Mouse (Mus musculus): ENCODE measurements around the gene Cog6. TPM values are rescaled to one million over a fixed set of nuclear protein-coding genes. Genes with fewer than 3 reads are reported as not detected.

Gene Cog6
- polyA plus RNA-seq, 1 experiment from 2014 or later: 13.0 TPM

- Histone ChIP-seq H3K27me3 (ENCODE audit: control insufficient read depth, insufficient read depth, low read depth, low read length) (no peaks in the 10 kb centered on the region), H3K9me3 (replicated peaks; ENCODE audit: control insufficient read depth, low read length) (no peaks in the 10 kb centered on the region), H3K4me2 (ENCODE audit: low read depth, low read length) (no peak overlapping the region), H3K4me3 (ENCODE audit: low read depth, low read length) (no peak overlapping the region), H3K36me3 (ENCODE audit: control insufficient read depth, insufficient read depth) (peaks cover 12% of the 10 kb centered on the region; the same call in 1 of the 2 replicates), H3K4me1 (ENCODE audit: control insufficient read depth, low read depth, low read length) (no peaks in the 10 kb centered on the region), H3K27ac (ENCODE audit: low read length) (no peak overlapping the region), H3K9ac (ENCODE audit: low read depth, low read length) (no peak overlapping the region)
- 76% methylated on average over 2 of the region's 2 CpGs for WGBS (ENCODE audit: insufficient replicate concordance)
- no peak for ATAC-seq (ENCODE audit: low read depth)
Observed at GRCm38 (mm10) chr3:53004406-53005114, 12.5 kb downstream of the Cog6 start.

- Histone ChIP-seq H3K4me3 (ENCODE audit: low read depth, low read length) (no peak overlapping the region), H3K27me3 (ENCODE audit: control insufficient read depth, insufficient read depth, low read depth, low read length) (no peaks in the 10 kb centered on the region), H3K4me2 (ENCODE audit: low read depth, low read length) (no peak overlapping the region), H3K36me3 (ENCODE audit: control insufficient read depth, insufficient read depth) (peaks cover 7% of the 10 kb centered on the region; the same call in 1 of the 2 replicates), H3K9me3 (replicated peaks; ENCODE audit: control insufficient read depth, low read length) (no peaks in the 10 kb centered on the region), H3K27ac (ENCODE audit: low read length) (no peak overlapping the region), H3K4me1 (ENCODE audit: control insufficient read depth, low read depth, low read length) (no peaks in the 10 kb centered on the region), H3K9ac (ENCODE audit: low read depth, low read length) (no peak overlapping the region)
- 64% methylated on average over 6 of the region's 6 CpGs for WGBS (ENCODE audit: insufficient replicate concordance)
- ATAC-seq (ENCODE audit: low read depth): no peak
Observed at GRCm38 (mm10) chr3:53002076-53002475, 15.0 kb downstream of the Cog6 start.

GRCm38 (mm10) chr3:52999996-53000395, 17.0 kb downstream of the Cog6 start:
- Histone ChIP-seq H3K4me1 (ENCODE audit: control insufficient read depth, low read depth, low read length) (no peaks in the 10 kb centered on the region), H3K4me2 (ENCODE audit: low read depth, low read length) (no peak overlapping the region), H3K36me3 (ENCODE audit: control insufficient read depth, insufficient read depth) (peaks cover 7% of the 10 kb centered on the region), H3K27ac (ENCODE audit: low read length) (no peak overlapping the region), H3K27me3 (ENCODE audit: control insufficient read depth, insufficient read depth, low read depth, low read length) (no peaks in the 10 kb centered on the region), H3K4me3 (ENCODE audit: low read depth, low read length) (no peak overlapping the region), H3K9me3 (replicated peaks; ENCODE audit: control insufficient read depth, low read length) (no peaks in the 10 kb centered on the region), H3K9ac (ENCODE audit: low read depth, low read length) (no peak overlapping the region)
- no peak for ATAC-seq (ENCODE audit: low read depth)
- 77% methylated on average over 3 of the region's 3 CpGs for WGBS (ENCODE audit: insufficient replicate concordance)

GRCm38 (mm10) chr3:52999016-52999744, 17.9 kb downstream of the Cog6 start:
- H3K9me3 ChIP-seq (replicated peaks; ENCODE audit: control insufficient read depth, low read length): no peaks in the 10 kb centered on the region
- H3K27ac ChIP-seq (ENCODE audit: low read length): no peak overlapping the region
- no peaks in the 10 kb centered on the region for H3K4me1 ChIP-seq (ENCODE audit: control insufficient read depth, low read depth, low read length)
- WGBS (ENCODE audit: insufficient replicate concordance): 66% methylated on average over 15 of the region's 15 CpGs
- no peaks in the 10 kb centered on the region for H3K27me3 ChIP-seq (ENCODE audit: control insufficient read depth, insufficient read depth, low read depth, low read length)
- H3K9ac ChIP-seq (ENCODE audit: low read depth, low read length): no peak overlapping the region
- no peak overlapping the region for H3K4me3 ChIP-seq (ENCODE audit: low read depth, low read length)
- no peak for ATAC-seq (ENCODE audit: low read depth)
- peaks cover 7% of the 10 kb centered on the region for H3K36me3 ChIP-seq (ENCODE audit: control insufficient read depth, insufficient read depth)
- H3K4me2 ChIP-seq (ENCODE audit: low read depth, low read length): no peak overlapping the region

DNA sequence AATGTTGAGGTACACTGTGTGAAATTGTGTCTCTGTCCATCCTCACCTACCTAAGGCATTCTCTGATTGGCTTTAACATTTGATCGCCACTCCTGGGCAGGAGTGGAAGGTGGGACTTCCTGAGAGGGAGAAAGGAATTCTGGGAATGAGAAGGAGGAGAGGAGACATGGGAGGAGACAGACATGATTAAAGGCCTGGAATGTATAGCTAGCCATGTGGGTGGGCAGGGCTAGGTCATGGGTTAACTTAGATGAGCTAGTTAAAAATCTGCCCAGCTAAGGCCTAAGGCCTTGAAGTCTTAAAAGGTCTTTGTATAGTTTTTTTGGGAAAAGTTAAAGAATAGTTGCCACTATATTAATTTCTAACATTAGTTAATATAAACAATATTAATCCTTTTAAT, 19.7 kb downstream of the Cog6 start:
- H3K27me3 ChIP-seq (ENCODE audit: control insufficient read depth, insufficient read depth, low read depth, low read length): no peaks in the 10 kb centered on the region
- no peak for ATAC-seq (ENCODE audit: low read depth)
- peaks cover 7% of the 10 kb centered on the region for H3K36me3 ChIP-seq (ENCODE audit: control insufficient read depth, insufficient read depth)
- 69% methylated on average over 1 of the region's 1 CpGs for WGBS (ENCODE audit: insufficient replicate concordance)
- no peaks in the 10 kb centered on the region for H3K9me3 ChIP-seq (replicated peaks; ENCODE audit: control insufficient read depth, low read length)
- H3K4me2 ChIP-seq (ENCODE audit: low read depth, low read length): no peak overlapping the region
- H3K4me3 ChIP-seq (ENCODE audit: low read depth, low read length): no peak overlapping the region
- H3K27ac ChIP-seq (ENCODE audit: low read length): no peak overlapping the region
- H3K9ac ChIP-seq (ENCODE audit: low read depth, low read length): no peak overlapping the region
- no peaks in the 10 kb centered on the region for H3K4me1 ChIP-seq (ENCODE audit: control insufficient read depth, low read depth, low read length)

GRCm38 (mm10) chr3:52996635-52997034, 20.4 kb downstream of the Cog6 start:
- H3K9me3 ChIP-seq (replicated peaks; ENCODE audit: control insufficient read depth, low read length): no peaks in the 10 kb centered on the region
- H3K4me1 ChIP-seq (ENCODE audit: control insufficient read depth, low read depth, low read length): no peaks in the 10 kb centered on the region
- H3K4me2 ChIP-seq (ENCODE audit: low read depth, low read length): no peak overlapping the region
- H3K27ac ChIP-seq (ENCODE audit: low read length): no peak overlapping the region
- H3K27me3 ChIP-seq (ENCODE audit: control insufficient read depth, insufficient read depth, low read depth, low read length): no peaks in the 10 kb centered on the region
- peaks cover 3% of the 10 kb centered on the region for H3K36me3 ChIP-seq (ENCODE audit: control insufficient read depth, insufficient read depth)
- no peak overlapping the region for H3K4me3 ChIP-seq (ENCODE audit: low read depth, low read length)
- ATAC-seq (ENCODE audit: low read depth): no peak
- WGBS (ENCODE audit: insufficient replicate concordance): 78% methylated on average over 5 of the region's 5 CpGs
- H3K9ac ChIP-seq (ENCODE audit: low read depth, low read length): no peak overlapping the region

GRCm38 (mm10) chr3:52994666-52995065, 22.4 kb downstream of the Cog6 start:
- no peak for ATAC-seq (ENCODE audit: low read depth)
- no peak overlapping the region for H3K9ac ChIP-seq (ENCODE audit: low read depth, low read length)
- H3K4me2 ChIP-seq (ENCODE audit: low read depth, low read length): no peak overlapping the region
- H3K4me1 ChIP-seq (ENCODE audit: control insufficient read depth, low read depth, low read length): no peaks in the 10 kb centered on the region
- H3K4me3 ChIP-seq (ENCODE audit: low read depth, low read length): no peak overlapping the region
- H3K36me3 ChIP-seq (ENCODE audit: control insufficient read depth, insufficient read depth): peaks cover 3% of the 10 kb centered on the region
- no peaks in the 10 kb centered on the region for H3K27me3 ChIP-seq (ENCODE audit: control insufficient read depth, insufficient read depth, low read depth, low read length)
- H3K9me3 ChIP-seq (replicated peaks; ENCODE audit: control insufficient read depth, low read length): no peaks in the 10 kb centered on the region
- WGBS (ENCODE audit: insufficient replicate concordance): 69% methylated on average over 5 of the region's 5 CpGs
- H3K27ac ChIP-seq (ENCODE audit: low read length): no peak overlapping the region

DNA sequence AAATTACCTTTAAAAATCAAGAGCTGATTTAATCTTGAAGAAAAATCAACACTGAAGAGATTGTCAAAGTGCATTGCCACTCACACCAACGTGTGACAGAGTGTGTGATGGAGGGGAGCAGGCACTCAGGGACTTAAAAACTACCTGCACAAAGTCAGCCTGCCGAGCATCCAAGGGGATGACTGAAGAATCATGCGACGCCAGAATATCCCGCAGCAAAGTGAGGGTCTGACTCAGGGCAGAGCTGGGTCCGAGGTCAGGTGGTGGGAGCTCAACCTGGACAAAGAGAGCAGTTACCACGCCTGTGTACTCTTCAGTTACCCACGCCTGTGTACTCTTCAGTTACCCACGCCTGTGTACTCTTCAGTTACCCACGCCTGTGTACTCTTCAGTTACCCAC, 23.7 kb downstream of the Cog6 start:
- no peaks in the 10 kb centered on the region for H3K4me1 ChIP-seq (ENCODE audit: control insufficient read depth, low read depth, low read length)
- H3K9ac ChIP-seq (ENCODE audit: low read depth, low read length): no peak overlapping the region
- 66% methylated on average over 9 of the region's 10 CpGs for WGBS (ENCODE audit: insufficient replicate concordance)
- no peaks in the 10 kb centered on the region for H3K27me3 ChIP-seq (ENCODE audit: control insufficient read depth, insufficient read depth, low read depth, low read length)
- H3K4me2 ChIP-seq (ENCODE audit: low read depth, low read length): no peak overlapping the region
- H3K27ac ChIP-seq (ENCODE audit: low read length): no peak overlapping the region
- no peaks in the 10 kb centered on the region for H3K9me3 ChIP-seq (replicated peaks; ENCODE audit: control insufficient read depth, low read length)
- ATAC-seq (ENCODE audit: low read depth): no peak
- H3K36me3 ChIP-seq (ENCODE audit: control insufficient read depth, insufficient read depth): peaks cover 6% of the 10 kb centered on the region
- no peak overlapping the region for H3K4me3 ChIP-seq (ENCODE audit: low read depth, low read length)

- no peak overlapping the region for H3K4me3 ChIP-seq (ENCODE audit: low read depth, low read length)
- 48% methylated on average over 18 of the region's 18 CpGs for WGBS (ENCODE audit: insufficient replicate concordance)
- H3K27ac ChIP-seq (ENCODE audit: low read length): no peak overlapping the region
- peaks cover 4% of the 10 kb centered on the region; the same call in 1 of the 2 replicates for H3K36me3 ChIP-seq (ENCODE audit: control insufficient read depth, insufficient read depth)
- no peak overlapping the region for H3K4me2 ChIP-seq (ENCODE audit: low read depth, low read length)
- ATAC-seq (ENCODE audit: low read depth): no peak
- no peak overlapping the region for H3K9ac ChIP-seq (ENCODE audit: low read depth, low read length)
- H3K27me3 ChIP-seq (ENCODE audit: control insufficient read depth, insufficient read depth, low read depth, low read length): no peaks in the 10 kb centered on the region
- no peaks in the 10 kb centered on the region for H3K9me3 ChIP-seq (replicated peaks; ENCODE audit: control insufficient read depth, low read length)
- no peaks in the 10 kb centered on the region for H3K4me1 ChIP-seq (ENCODE audit: control insufficient read depth, low read depth, low read length)
Observed at GRCm38 (mm10) chr3:52990041-52990737, 26.8 kb downstream of the Cog6 start.

Data from liver, embryonic 16.5 days (tissue).